Mouse (Mus musculus) ovary, postnatal 36 days (tissue): Measurements from ENCODE around the gene Tulp1.
"Not testable (repeated sequence)": the region's sequence is repeated elsewhere in the genome, so short reads cannot be mapped to it uniquely, and the experiment has no call there.

Source experiments
- DNase-seq: peaks from one replicate; pipeline ENCODE4 v3.0.0; 2022; ENCODE audit warnings: low spot score, mixed read lengths

Gene Tulp1

GRCm38 (mm10) chr17:28365122-28365521 lies at the start of gene Tulp1:
Tulp1 (minus strand) TSS chr17:28365222.
- DNase-seq = no peak

- no peak for DNase-seq
Observed at GRCm38 (mm10) chr17:28411381-28411960, 46.4 kb upstream of the Tulp1 start.

DNA sequence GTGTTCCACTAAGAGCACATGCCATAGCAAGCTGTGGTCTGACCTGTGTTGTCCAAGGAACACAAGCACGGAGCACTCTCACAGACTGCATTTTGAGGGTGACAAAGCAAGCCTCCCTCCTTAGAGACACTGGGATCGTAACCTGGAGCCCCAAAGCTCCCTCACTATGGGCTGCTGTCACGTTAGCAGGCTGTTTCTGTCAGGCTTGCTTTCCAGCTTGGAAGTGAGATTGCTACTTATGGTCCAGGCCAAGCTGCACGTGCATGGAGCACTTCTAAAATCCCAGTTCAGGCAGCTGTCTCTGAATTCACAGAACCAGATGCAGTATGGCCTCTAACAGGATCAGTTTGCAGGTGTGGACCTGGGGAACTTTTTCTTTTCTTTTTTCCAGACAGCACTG lies 45.7 kb upstream of the Tulp1 start:
- no peak for DNase-seq

DNA sequence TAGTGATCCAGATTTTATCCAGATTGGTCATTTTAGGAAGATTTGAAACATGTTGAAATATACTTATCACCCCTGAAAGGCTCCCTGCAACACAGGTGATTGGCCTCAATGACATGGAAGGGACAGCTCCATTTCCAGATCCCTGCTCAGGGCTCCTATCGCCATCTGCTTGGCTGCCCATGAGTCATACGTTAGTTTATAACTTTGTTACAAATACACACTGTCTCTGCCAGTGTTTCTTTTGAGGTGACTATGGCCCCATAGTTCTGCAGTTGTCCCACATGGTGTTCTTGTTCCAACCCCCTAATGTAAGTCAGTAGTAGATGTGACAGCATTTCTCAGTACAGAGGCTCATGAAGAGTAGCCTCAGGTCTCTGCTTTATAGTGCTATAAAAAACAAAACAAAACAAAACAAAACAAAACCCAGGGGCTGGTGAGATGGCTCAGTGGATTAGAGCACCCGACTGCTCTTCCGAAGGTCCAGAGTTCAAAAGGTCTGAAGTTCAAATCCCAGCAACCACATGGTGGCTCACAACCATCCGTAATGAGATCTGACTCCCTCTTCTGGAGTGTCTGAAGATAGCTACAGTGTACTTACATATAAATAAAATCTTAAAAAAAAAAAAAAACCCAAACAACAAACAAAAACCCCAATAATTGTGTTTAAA lies 43.4 kb upstream of the Tulp1 start:
- no peak for DNase-seq

- peak; percentile 76 for DNase-seq
Observed at GRCm38 (mm10) chr17:28407418-28408250, 42.6 kb upstream of the Tulp1 start.

DNA sequence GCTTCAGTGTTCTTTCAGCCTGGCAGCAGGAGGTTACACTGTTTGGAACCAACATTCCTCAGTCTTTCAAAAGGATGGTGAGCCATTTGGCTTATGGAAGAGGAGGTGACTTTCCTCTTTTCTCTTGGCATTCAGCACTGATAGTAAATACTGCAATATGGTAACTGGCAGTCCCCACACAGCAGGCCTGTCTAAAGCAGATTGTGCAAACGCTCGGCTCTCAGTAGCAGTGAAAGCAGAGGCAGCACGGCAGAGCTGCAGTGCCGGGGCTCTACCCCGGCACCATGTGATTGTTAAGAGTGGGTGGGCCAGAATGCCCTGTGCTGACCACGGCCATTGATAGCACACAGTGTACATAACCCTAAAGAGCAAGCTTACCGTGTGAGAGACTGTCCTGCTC lies 41.4 kb upstream of the Tulp1 start:
- DNase-seq = no peak

- not testable (repeated sequence) for DNase-seq
Observed at GRCm38 (mm10) chr17:28404745-28405144, 39.7 kb upstream of the Tulp1 start.

DNA sequence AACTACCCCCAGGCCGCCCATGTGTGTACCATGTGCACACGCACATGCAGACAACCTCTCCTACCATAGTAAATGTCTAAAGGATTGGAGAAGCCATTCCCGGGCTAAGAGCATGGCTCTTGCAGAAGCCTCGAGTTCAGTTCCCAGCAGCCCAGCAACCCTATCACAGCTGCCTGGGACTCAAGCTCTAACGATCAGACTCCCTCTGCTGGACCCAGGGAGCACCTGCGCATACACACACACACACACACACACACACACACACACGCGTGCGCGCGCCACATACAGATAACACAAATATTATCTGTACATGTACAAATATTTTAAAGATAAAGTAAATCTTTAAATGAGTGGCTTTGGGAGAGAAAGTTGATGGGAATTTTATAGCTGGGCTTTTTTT lies 39.3 kb upstream of the Tulp1 start:
- DNase-seq = no peak

GRCm38 (mm10) chr17:28394994-28395393 lies 30.0 kb upstream of the Tulp1 start:
- DNase-seq = no peak

DNA sequence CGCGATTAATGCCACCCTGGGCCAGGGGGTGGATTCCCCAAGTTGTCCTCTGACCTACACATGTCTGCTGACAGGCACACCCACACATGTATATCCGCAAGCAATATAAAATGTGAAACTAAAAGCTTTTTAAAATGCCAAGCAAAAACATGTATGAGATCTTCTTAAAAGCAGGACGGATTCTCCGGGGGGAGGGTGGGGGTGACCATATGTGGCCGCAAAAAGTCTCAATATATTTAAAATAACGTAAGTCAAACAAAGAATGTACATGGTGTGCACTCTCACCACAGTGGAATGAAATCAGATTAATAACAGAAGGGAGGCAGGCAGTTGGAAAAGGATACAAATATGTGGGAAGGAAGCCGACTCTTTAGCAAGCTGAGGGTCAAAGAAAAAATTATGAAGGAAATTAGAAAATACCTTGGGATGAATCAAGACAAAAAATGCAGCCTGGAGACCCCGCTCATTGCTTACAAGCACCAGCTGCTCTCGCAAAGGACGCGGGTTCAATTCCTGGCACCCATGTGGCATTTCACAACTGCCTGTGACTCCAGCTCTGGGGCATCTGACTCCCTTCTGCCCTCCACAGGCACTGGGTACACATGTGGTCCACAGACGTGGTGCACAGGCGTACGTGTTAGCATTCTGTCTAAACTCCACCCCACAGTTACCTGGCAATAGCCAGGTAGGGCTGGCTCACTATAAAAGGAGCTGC lies 29.2 kb upstream of the Tulp1 start:
- DNase-seq = no peak

DNA sequence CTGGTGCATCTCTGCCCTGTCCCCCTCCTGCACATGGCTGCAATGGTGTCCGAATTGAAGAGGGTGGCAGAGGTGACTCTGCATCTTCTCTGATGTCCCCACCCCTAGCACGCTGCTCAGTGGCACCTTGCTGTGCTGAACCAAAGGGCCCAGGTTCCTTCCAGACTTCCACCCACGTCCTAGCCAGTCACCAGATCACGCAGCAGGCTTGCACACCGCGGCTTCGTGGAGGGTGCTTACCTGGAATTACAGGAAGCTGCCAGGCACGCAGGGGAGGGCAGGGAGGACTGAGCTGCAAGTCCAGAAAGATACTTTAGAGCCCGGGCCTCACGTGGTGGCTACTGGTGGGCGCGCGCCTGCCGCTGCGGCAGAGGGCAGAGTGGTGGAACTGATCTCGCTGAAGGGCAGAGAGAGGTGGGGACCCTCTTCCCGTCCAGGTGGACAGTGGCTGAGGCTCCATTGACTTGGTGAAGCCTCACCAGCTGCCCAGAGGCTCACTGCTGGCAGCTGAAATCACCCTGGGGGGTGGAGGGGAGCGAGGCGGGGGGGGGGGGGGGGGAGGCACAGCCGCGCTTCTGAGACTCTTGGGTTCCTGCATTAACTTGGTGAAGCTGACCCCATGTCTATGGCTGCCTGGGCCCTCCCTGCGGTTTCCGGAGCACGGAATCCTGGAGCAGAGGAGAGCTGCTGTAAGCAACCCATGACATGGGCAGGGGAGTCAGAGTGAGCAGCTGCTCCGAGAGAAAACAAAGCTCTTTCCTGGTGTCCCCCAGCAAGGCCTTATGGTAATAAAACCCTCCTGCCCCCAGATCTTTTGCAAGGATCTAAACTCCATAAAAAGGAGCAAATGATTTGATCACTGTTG lies 26.8 kb upstream of the Tulp1 start:
- DNase-seq = no peak

DNA sequence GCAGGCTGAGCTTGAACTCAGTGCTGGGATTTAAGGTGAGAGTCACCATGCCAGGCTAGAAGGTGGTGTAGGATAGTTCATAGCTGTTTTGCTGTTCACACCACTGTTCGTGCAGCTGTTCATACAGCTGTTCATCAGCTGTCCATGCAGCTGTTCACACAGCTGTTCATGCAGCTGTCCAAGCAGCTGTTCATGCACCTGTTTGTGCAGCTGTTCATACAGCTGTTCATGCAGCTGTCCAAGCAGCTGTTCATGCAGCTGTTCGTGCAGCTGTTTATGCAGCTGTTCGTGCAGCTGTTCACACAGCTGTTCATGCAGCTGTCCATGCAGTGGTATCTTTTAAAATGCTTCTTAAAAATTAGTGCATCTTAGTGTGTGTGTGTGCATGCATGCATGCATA lies 23.5 kb upstream of the Tulp1 start:
- DNase-seq = no peak

- DNase-seq = peak; percentile 84
Observed at GRCm38 (mm10) chr17:28386150-28386905, 21.3 kb upstream of the Tulp1 start.

- DNase-seq = no peak
Observed at GRCm38 (mm10) chr17:28384298-28384697, 19.3 kb upstream of the Tulp1 start.

DNA sequence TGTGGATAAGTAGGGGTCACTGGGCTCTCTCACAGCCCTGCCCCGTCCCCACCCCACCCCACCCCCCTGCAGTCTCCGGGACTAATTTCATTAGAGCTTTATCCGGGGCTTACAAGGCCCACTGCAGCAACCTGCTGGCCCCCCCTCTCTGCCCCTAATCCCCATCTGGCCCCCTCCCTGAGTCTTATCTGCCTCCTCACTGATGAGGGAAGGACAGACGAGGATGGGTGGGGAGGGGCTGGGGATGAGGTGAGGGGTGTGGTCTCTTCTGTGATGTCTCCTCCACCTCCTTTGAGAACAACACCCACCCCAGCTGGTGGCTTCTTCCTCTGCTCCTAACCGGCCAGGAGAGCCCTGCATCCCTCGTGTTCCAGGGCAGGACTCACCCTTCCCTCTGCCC lies 15.2 kb upstream of the Tulp1 start:
- DNase-seq = no peak

DNA sequence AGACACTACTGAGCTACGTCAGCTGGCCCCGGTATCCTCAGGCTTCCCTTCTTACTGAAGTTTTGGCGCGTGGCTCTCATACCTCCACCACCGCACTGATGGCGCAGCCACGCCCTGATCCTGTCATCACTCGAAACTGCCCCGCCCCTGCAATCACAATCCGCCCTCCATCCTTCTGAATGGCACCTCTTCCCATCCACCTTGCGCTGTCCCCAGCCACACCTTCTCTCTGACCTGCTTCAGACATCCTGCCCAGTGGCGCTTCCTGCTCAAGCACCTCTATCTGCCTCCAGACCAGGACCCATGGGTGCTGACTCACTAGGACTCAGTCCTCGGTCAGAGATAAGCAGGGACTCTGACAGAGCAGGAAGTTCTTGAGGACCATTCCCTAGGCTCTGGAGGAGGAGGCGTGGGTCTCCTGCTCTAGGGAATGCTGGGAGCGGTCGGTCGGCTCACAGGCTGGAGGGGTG lies 10.6 kb upstream of the Tulp1 start:
- DNase-seq = no peak

DNA sequence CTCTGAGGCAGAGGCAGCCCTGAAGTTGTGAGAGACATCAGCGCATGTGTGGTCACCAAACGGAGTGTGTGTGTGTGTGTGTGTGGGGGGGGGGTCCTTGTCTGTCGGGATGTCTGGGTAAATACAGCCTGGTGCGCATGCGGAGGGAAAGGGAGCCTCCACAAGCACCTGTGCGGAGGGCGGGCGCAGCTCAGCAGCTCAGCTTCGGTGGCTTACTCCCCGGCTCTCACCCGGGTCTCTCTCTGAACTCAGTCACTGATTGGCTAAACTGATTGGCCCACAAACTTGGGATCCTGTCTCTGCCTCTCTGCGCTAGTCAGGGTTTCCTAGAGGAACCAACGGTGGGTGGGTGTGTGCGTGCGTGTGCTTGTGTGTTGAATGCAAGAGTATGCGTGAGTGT lies 9.5 kb upstream of the Tulp1 start:
- no peak for DNase-seq

GRCm38 (mm10) chr17:28373821-28374220 lies 8.8 kb upstream of the Tulp1 start:
- peak; percentile 57 for DNase-seq

DNA sequence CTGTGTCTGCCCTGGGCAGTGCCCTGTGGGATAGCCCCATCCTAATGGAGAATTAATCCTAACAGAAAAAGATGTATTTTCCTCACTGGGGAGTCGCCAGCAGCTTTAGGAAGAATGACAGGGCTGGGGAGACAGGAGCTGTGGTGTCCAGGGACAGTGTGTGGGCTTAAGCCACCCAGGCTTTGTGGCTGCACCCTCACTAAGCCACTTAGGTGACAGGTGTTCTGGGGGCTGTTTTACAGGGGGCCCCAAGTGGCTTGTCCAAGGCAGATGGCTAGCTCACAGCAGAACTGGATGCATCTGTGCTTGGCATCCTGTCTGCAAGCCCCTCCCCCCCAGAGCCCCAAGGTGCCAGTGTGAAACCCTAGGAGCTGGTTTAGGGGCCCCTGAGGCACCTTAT lies 6.9 kb upstream of the Tulp1 start:
- no peak for DNase-seq

- no peak for DNase-seq
Observed at GRCm38 (mm10) chr17:28371286-28371685, 6.3 kb upstream of the Tulp1 start.

- no peak for DNase-seq
Observed at GRCm38 (mm10) chr17:28369056-28369455, 4.0 kb upstream of the Tulp1 start.
